Mouse (Mus musculus) urinary bladder, adult 18-20 months (tissue): Measurements from ENCODE around the gene Slco1a4.
"Not testable (repeated sequence)": the region's sequence is repeated elsewhere in the genome, so short reads cannot be mapped to it uniquely, and the experiment has no call there.

Source experiments
- DNase-seq, 2 experiments: peaks; one replicate each; pipeline ENCODE4 v3.0.0; 2022; ENCODE audit warnings: low spot score in 2 of 2, mixed read lengths in 2 of 2

Gene Slco1a4

GRCm38 (mm10) chr6:141856085-141856484, at the start of gene Slco1a4:
Slco1a4 (minus strand) TSS chr6:141856199.
- DNase-seq = no peak

- DNase-seq = no peak
Observed at GRCm38 (mm10) chr6:141898197-141898596, 42.2 kb upstream of the Slco1a4 start.

- no peak for DNase-seq
Observed at GRCm38 (mm10) chr6:141889723-141890122, 33.7 kb upstream of the Slco1a4 start.

- DNase-seq = no peak
Observed at GRCm38 (mm10) chr6:141888248-141888647, 32.2 kb upstream of the Slco1a4 start.

GRCm38 (mm10) chr6:141882581-141882980, 26.6 kb upstream of the Slco1a4 start:
- DNase-seq = no peak

GRCm38 (mm10) chr6:141875742-141876141, 19.7 kb upstream of the Slco1a4 start:
- DNase-seq = not testable (repeated sequence)

- DNase-seq = no peak
Observed at GRCm38 (mm10) chr6:141871711-141872110, 15.7 kb upstream of the Slco1a4 start.

- no peak for DNase-seq
Observed at GRCm38 (mm10) chr6:141868735-141869134, 12.7 kb upstream of the Slco1a4 start.

GRCm38 (mm10) chr6:141866026-141866425, 10.0 kb upstream of the Slco1a4 start:
- DNase-seq = no peak

GRCm38 (mm10) chr6:141857735-141858531, 1.9 kb upstream of the Slco1a4 start:
- no peak for DNase-seq

GRCm38 (mm10) chr6:141853616-141854015, 2.4 kb downstream of the Slco1a4 start:
- no peak for DNase-seq

- DNase-seq = no peak
Observed at GRCm38 (mm10) chr6:141849051-141849450, 6.9 kb downstream of the Slco1a4 start.

GRCm38 (mm10) chr6:141797837-141798236, 58.2 kb downstream of the Slco1a4 start:
- DNase-seq = peak in 1 of 2 experiments; percentile 0

GRCm38 (mm10) chr6:141774476-141774875, 81.5 kb downstream of the Slco1a4 start:
- no peak for DNase-seq

GRCm38 (mm10) chr6:141773710-141774109, 82.3 kb downstream of the Slco1a4 start, which contains the start of gene Gm5724:
Gm5724 (minus strand) TSS chr6:141773810.
- no peak for DNase-seq
